Mouse (Mus musculus): ENCODE measurements around the gene Cfap97d2.

The Cfap97d2 gene

GRCm38 (mm10) chr8:13753680-13754079, 48.0 kb downstream of the Cfap97d2 start:
- DNase-seq = peak; percentile 41 to 57

GRCm38 (mm10) chr8:13756480-13756879, 50.8 kb downstream of the Cfap97d2 start:
- DNase-seq = no peak

- peak; percentile 66 to 74 for DNase-seq
Observed at GRCm38 (mm10) chr8:13756982-13757804, 51.5 kb downstream of the Cfap97d2 start, which contains the start of gene Cdc16. Gene Cdc16, plus strand, starts transcription at chr8:13757676.

GRCm38 (mm10) chr8:13757805-13758727, 52.4 kb downstream of the Cfap97d2 start:
- peak in 1 of 2 experiments; percentile 24 for DNase-seq

GRCm38 (mm10) chr8:13769206-13769605, 63.5 kb downstream of the Cfap97d2 start:
- no peak for DNase-seq

- DNase-seq = no peak
Observed at GRCm38 (mm10) chr8:13780536-13780935, 74.8 kb downstream of the Cfap97d2 start.

GRCm38 (mm10) chr8:13785250-13785763, 79.6 kb downstream of the Cfap97d2 start, which contains the start of gene Upf3a:
Gene Upf3a, plus strand, starts transcription at chr8:13785615.
- peak; percentile 83 to 88 for DNase-seq

GRCm38 (mm10) chr8:13785764-13786299, 80.1 kb downstream of the Cfap97d2 start:
- peak; percentile 85 to 88 for DNase-seq

- no peak for DNase-seq
Observed at GRCm38 (mm10) chr8:13789606-13790005, 83.9 kb downstream of the Cfap97d2 start.
